Mouse (Mus musculus) ovary, adult 10 weeks (tissue): ENCODE results near the gene Twist2. TPM values are rescaled to one million over a fixed set of nuclear protein-coding genes. Genes with fewer than 3 reads are reported as not detected.

Experiments used
- polyA plus RNA-seq: library from polyadenylated mRNA; stranded (reverse); fragments of 350-450 nt; fragmentation: Illumina TruSeq; extraction: RNeasy Lipid Tissue Mini Kit (QIAGEN cat#74804); gene quantifications from one replicate; pipeline ENCODE4 v1.2.3, GENCODE M21; 2014

Twist2 gene
- polyA plus RNA-seq, result 1.4 TPM

GRCm38 (mm10) chr1:91800967-91801843 lies at the start of gene Twist2:
Gene Twist2 (plus strand): TSS chr1:91801461.

